Mouse (Mus musculus): ENCODE data around the gene Cacna2d3. TPM values are rescaled to one million over a fixed set of nuclear protein-coding genes. Genes with fewer than 3 reads are reported as not detected.

Gene Cacna2d3
- total RNA-seq, 2 experiments from 2014 or later: 115 to 117 TPM

DNA sequence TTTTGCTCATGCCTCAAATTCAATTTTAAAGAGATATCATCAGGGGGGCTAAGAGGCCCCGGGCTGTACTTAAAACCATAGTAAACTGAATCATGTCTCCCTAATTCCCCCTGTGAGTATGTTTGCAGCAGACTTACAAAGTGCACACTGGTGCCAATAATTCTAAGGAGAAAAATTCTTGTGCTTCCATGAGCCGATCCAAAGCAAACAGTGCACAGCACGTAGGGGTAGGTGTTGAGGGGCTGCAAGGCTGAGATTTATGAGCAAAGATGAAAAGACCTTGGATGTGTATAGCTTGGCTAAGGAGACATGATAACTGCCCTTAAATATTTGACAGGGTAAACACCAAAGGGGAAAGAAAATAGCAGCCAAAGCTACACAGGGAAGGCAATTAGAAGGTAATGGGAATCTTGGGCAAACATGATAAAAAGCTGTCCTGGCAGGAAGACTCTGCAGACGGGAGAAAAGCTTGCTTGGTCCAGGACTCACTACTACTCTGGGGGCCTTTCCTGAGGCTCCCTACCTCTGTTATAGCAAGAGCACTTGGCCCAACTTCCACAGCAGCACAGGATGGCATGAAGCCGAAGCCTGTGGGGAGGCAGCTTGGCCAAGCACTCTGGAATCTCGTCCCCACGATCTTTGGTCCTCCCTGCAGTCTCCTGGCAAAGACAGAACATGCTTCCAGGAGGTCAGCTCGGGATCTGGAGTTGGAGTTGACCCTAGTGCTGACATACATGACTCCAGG, 222.9 kb downstream of the Cacna2d3 start:
- no peak for DNase-seq (ENCODE audit: low spot score in 2 of 2)

DNA sequence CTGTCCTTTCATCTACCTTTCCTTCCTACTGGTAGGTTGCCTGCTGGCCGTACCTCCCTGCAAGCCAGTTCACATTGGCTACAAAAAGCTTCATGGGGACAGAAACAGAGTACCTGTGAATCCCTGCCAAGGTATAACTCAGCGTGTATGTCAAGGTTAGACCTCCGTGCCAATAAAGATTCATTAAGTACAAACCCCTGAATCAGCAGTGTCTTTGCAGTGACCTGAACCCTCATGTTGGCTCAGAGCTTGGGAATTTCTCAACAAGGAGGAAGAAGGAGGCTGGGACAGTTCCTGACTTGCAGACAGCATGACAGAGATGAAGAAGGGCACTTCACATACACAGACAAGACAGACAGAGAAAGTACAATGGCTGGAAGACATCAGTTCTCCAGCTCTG, 225.1 kb downstream of the Cacna2d3 start:
- no peak for DNase-seq (ENCODE audit: low spot score in 2 of 2)

DNA sequence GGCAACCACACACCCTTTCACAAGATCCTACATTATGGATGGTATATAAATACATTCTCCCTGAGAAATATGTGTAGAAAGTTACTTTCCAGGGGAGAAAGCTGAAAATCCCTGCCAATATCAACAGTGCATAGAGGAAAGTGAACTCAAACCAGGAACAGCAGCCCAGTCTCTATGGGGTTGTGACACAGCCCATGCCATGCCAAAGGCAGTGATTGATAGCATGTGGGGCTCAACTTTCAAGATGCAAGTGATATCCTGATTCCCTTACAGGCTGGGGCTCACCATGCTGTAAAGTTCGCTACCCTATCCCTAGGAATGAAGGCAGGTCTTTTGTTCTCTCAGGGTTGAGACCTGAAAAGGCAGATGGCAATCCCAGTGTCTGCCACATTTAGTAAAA, 229.9 kb downstream of the Cacna2d3 start:
- DNase-seq (ENCODE audit: low spot score in 2 of 2): no peak

DNA sequence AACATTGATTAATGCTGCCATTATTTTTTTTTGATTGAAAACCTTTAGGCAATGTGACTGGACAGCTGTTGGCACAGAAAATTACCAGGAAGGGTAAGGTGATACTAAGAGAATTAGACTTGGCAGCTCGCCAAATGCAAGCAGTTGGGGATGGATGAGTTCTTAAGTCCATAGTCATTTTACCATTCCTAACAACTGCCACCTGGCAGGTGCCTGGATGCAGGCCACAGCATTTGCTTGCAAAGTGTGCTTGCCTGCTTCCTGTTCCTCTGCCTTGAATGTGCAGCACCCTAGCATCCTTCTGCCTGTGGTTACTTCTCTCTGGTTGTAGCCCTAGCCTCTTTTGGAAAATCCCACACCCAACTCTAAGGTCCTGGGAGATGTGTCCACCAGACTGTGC, 236.2 kb downstream of the Cacna2d3 start:
- DNase-seq (ENCODE audit: low spot score in 2 of 2): no peak

DNA sequence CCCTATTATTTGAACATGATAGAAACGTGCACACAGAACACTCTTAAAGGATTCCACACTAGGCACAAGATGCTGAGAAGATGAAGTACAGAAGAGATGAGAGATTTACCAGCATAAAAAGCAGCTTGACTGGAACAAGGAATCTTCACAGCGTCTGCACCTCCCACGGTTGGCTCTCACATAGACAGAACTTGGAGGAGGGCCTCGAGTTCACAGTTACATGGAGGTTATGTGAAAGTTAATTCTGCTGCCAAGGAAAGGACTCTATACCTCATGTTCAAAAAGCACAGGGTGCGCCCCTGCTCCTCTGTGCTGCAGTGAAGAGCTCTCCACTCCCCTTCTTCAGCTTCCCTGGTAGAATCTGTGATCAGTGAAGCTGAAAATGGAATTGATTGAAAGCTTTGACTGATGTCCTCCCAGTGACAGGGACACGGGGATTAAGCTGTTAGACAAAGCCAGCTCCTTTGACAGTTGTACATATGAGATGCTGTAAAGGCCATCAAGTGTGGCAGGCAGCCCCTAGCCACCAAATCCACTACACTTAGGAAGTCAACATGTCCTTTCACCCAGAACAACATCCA, 243.2 kb downstream of the Cacna2d3 start:
- peak; percentile 14 to 35 for DNase-seq (ENCODE audit: low spot score in 2 of 2)

DNA sequence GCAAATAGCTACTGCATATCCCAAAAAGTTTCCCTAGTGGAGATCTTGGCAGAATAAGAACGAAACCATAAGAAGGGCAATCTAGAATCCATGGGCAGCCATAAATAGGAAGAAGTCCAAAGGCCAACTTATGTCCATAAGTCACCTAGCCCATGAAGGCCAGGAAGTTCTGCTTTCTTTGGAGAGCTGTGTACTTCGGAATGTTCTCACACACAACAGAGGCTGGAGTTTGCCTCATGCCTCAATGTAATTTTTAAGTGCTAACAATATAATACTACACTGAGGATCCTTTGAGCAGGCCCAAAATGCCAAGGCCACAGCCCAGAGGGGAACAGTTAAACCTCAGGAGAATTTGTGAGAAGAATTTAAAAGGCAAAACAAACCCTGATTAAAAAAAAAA, 257.4 kb downstream of the Cacna2d3 start:
- no peak for DNase-seq (ENCODE audit: low spot score in 2 of 2)

DNA sequence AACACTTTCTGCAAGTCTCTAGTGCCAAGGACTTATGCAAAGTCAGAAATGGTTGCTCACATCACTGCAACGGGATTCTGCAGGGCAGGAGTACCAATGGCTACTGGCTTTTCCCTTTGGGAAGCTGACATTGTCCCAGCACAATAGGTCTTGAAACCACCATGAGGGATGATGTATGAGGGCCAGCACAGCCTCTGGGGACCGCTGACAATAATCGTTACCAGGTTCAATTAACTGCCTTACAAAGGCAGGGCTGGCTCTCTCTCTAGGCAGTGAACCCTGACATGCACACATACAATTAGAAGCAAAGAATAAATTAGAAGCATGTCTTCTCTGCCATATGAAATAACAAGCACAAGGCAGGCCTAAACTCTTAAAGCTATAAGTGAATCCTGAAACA, 272.5 kb downstream of the Cacna2d3 start:
- no peak for DNase-seq (ENCODE audit: low spot score in 2 of 2)

DNA sequence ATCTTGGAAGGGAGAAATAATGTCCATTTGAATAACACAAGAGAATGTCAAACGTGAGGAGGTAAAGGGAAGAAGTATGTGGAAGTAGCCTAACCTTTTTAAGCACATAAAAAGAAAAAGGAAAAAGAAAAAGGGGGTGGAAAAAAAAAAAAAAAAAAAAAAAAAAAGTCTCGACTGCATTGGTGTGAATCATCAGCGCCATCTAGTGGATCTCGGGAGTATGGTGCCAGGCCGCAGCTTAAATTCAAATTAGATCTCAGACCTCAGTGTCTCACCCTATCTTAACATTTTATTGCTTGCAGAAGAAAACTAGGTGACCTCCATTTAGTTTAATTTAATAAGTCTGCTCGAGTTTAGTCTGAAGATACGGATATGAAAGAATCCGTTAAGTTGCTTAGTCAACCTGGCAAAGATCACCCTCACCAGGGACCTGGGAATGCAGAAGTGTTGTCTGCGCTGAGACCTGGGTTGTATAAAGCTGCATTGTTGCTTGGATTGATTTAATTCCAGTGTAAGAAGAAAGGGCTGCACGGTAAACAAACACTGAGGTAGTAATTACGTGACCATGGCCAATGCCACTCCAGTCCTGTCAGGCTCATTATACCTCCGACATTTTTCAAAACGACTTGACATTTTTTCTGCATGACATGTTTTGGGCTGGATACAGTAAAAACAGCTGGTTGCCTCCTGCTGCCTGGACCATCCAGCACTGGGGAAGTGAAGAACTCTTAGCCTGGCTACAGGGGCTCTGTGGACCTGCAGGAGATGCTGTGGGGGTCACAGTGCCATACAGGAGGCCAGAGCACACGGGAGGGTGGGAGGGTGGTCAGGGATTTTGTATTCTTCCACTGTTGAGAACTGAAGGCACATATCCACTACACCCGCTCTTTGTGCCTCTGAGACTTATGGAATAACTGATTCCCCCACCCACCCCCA, 278.3 kb downstream of the Cacna2d3 start:
- peak; percentile 61 to 80 for DNase-seq (ENCODE audit: low spot score in 2 of 2)

DNA sequence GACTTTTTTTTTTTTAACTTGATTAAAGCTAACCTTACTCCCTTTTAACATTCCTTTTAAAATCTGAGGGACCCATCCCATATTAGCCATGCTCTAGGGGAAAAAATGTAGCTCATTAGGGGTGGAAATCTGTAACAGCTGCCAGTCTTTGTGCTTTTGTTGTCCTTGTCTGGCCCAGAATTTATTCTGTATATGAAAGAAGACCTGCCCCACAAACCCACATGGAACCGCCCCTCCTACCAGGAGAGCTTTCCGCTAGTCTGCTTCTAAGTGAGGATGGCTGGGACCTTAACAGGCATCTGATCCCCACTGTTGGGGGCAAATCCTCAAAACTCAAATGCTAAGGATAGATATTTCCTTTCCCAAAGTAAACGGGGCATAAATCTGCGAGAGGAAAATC, 279.2 kb downstream of the Cacna2d3 start:
- no peak for DNase-seq (ENCODE audit: low spot score in 2 of 2)

DNA sequence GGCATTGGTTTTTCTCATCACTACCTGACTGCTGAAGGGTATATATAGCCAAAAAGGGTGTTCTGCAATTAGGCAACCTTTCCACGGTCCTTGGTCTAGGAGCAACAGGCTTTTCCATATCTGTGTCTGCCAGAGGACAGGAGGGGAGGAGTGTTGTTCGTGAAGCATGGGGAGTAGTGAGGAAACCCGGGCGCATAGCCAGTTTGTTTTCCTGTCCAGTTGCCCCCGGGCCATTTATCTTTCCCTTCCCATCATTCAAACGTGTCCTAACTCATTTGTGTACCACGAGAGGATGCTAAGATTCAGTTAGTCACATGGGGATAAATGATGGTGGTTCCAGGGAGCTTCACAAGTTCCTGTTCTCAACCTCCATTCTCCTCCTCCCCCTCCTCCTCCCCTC, 283.0 kb downstream of the Cacna2d3 start:
- DNase-seq (ENCODE audit: low spot score in 2 of 2): no peak

DNA sequence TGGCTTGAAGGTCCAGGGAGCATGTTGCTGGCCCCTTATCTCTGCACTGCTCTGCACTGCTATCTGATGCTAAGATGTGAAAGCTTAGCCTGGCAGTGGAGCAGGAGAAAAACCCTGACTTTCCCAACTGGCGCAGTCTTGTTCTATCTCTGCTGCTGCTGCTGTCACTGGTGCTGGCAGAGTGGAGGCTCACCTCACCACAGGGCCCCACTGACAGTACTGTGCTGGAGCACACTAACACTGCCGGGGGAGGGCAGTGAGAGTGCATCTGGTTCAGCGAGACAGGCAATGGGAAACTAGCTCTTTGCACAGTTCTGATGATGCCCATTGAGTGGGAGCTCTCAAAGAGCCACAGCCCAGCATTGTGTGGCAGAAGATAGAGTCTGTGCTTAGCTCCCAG, 283.4 kb downstream of the Cacna2d3 start:
- DNase-seq (ENCODE audit: low spot score in 2 of 2): no peak

DNA sequence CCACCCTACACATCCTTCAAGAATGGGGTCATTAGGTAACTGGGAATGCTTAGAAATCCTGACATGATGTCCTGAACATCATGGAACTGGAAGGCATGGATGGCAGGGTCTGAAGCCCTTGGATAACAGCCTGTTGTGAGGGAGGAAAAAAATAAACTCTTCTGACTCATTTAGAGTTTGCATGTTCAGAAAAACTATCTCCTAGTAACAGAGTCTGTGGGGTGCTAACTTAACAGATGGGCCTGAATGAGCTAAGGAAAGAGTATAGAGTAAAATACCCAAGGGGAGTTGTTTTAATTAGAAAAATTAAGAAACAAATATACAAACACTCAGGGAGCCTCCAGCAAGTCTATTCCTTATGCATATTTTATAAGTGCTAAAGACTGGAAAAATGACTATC, 286.5 kb downstream of the Cacna2d3 start:
- peak in 1 of 2 experiments; percentile 39 for DNase-seq (ENCODE audit: low spot score in 2 of 2)

DNA sequence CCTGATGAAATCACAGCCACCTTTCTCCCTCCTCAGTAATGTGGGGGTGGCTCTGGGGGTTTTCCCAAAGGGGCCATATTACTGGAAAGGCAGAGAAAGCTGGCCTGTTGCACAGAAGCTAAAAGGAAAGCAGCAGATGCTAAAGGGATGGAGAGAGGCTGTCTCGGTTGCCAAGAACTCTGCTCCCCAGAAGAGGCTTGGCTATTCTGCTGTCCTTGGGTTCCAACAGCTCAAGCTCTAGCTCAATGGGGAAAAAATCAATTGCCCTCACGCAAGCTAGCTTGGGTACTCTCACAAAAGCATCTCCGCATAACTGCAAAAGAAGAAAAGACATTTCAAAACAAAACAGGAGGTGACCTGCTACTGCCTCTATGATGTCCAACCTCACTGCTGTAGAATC, 287.9 kb downstream of the Cacna2d3 start:
- peak in 1 of 2 experiments; percentile 24 for DNase-seq (ENCODE audit: low spot score in 2 of 2)

DNA sequence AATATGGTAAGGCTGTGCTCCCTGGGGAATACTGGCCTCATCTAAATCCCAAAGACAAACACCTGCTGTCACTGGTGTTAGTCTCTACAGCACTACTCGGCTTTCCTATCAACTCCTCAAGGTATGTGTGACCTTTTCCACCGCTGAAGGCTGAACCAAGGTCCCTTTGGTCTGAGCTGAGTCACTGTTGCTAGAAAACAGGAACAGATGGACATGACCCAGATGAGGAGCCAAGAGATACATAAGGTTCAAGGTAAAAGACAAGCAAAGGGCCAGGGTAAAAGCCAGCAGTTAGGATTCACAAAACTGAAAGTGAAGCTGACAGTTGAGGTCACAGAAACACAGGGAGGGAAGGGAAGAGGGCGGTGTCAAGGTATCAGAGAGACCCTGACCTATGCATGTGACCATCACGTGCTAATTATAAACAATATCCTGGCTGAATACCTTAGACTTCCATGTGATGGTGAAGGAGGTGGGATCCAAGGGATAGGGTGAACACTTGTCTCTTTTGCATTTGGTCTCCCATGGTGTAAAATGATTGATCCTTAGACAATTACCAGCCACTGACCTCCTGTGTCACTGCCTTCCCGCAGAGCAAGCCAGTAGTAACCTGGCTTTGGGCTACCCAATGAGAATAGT, 288.5 kb downstream of the Cacna2d3 start:
- DNase-seq (ENCODE audit: low spot score in 2 of 2): no peak

DNA sequence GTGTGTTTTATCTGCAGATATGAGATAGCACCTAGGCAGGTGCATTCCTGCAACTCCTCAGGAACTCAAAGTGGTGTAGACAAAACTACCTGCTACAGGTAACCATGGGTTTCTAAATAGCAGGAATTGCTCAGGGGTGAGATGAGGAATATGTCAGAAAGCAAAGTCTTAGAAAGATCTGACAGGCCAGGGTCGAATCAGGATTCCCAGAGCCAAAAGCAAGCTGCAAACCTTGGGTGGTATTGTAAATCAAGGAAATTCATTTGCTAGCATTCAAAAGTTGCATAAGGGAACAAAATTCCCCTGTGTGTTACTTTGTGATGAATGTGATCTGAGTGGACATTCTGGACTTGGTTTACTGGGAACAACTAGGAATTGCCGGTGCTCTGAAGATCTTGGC, 291.9 kb downstream of the Cacna2d3 start:
- no peak for DNase-seq (ENCODE audit: low spot score in 2 of 2)

DNA sequence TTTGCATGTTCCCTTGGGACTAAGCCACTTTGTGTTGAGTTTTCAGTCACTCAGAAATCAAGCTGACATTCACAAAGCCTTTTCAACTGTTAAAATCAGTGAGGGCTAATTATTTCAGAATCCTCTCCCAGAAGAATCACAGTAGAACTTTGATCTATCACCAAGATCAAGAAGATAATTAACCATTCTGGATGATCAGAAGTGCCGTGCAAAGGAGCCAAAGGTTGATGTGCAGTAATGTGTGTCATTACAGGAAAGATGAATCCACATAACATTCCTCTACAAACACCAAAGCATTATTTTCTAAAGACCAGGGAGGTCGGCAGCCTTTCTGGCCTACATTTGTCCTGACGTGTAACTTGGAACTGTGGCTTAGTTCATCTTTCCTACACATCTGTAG, 296.0 kb downstream of the Cacna2d3 start:
- no peak for DNase-seq (ENCODE audit: low spot score in 2 of 2)

DNA sequence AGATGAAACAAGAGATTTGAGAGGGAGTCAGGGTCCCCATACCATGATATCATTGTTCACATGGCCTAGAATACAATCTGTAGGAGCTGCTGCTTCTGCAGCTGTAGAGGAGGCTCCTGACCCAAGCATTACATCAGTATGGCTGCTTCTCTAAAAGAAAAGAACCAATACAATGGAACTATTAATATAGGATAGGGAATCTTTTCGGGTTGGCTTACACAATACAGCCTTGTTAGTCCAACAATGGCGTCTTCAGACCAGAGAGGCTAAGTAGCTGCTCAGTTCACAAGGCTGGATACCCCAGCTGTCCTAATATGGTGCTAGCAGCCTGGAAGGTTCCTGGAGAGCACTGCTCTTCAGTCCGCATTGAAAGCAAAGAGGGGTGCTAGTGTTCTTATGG, 296.5 kb downstream of the Cacna2d3 start:
- DNase-seq (ENCODE audit: low spot score in 2 of 2): no peak

DNA sequence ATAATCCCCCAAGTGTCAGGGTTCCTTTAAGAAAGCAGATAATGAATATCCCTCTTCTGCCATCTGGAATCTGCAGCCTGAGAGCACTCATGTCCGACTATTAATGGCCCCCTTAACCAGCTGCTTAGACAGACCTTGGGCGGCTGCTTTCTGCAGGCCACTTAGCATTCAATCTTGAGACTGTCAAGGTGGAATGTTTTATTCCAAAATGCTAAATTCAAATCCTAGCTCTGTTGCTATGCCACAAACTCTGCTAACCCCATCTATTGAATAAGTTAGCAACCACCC, 315.8 kb downstream of the Cacna2d3 start:
- no peak for DNase-seq (ENCODE audit: low spot score in 2 of 2)

DNA sequence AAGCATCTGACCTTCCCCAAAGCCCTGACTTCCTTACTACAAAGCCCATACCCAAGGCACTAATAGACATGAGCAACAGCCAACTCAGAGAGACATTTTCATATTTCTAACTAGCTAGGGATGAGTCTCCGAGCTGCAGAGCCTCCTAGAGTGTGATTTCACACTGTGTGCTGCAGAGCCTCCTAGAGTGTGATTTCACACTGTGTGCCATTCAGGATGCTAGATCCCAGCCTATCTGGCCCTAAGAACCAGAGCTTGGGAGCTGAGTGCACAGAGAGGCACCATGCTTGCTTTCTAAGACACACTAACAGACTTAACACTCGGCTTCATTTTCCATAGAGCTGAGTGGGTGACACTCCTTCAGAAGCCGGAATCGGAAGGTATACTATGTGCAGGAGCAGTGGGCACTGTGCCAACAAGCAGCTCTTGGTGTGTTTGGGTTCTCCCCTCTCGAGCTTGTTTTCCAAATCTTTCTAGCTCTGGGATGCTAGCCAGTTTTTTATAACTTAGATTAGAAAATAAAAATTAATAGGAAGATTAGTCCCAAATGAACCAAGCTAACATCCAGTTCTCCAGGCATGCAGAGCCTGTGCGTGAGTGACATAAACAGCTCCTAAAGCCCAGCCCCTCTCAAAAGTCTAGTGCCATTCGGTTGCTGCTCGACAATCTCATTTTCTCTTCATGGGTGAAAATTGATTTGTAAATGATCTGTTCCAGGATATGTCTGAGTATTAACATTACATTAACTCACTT, 316.4 kb downstream of the Cacna2d3 start:
- no peak for DNase-seq (ENCODE audit: low spot score in 2 of 2)

DNA sequence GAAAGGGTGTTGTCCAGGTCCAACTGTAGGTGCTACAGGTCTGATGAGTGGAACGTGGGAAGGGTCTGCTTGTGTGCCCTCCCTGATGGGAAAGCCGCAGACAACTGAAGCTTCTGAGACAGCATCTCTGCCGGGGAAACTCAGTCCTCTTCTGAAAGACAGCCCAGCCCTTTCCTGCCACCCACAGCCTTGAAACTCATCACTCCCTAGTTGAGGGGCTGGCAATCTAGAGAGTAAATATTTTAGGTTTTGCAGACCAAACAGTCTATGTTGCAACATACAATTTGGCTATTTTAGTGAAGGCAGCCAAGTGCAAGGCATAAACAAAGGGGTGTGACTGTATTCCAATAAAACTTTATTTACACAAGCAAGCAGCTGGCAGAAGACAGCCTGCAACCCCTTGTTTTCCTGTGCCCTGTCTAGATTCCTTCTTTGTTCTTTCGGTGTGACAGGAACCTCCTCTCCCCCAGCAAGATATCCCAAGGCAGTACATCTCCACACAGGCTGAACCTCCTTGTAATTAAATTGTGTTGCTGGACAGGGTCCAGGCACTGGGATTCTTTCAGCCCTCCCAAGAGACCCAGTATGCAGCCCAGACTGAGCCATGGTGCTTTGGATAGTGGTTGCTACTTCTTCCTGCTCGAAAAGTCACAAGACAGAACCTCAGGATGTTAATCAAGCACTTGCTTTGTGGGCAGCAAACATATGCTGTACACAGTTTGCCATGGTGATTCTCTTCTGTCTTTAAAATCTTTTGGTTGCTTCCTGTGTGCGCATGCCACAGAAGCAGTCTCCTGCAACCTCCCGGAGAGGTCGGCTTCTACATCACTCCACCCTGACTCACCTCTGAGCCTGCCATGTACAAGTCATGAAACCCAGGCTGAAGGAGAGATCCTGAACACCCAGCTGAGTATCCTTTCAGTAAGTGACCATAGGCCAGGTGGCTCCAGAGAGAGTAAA, 317.5 kb downstream of the Cacna2d3 start:
- peak in 1 of 2 experiments; percentile 10 for DNase-seq (ENCODE audit: low spot score in 2 of 2)
